Mouse (Mus musculus) megakaryocyte, embryonic 14.5 days (primary cell): ENCODE results near the gene Tspan15.

ENCODE experiments used
- FLI1 ChIP-seq: IDR thresholded peaks from 2 replicates; pipeline ENCODE4 v1.6.1; 2012; ENCODE audit warnings: low read length, inconsistent platforms, mixed read lengths
- GATA1 ChIP-seq: IDR thresholded peaks from 3 replicates; pipeline ENCODE4 v1.6.1; 2012; ENCODE audit warnings: mixed read lengths, low read length, inconsistent platforms, borderline replicate concordance

DNA sequence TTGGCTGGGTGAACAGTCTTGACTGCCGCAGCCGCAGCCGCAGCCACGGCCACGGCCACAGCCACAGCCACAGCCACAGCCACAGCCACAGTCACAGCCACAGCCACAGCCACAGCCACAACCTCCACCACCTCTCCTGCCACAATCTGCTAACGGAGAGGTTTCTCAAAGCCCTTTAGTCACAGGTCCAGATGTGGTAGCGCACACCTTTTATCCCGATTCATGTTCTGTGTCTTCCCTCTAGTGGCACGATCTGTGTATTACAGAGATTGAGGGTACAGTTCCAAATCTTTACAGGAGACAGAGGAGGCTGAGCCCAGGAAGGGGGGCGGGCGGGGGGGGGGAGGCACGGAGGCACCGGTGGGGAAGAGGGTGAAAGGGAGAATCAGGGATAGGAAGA lies 11.8 kb upstream of the Tspan15 start:
- TF ChIP-seq GATA1 (no peak), FLI1 (no peak)
